Mouse (Mus musculus) lung, postnatal 36 days (tissue): ENCODE measurements around the gene Gm9922.

ENCODE experiments used
- DNase-seq: peaks from one replicate; pipeline ENCODE4 v3.0.0; 2022; ENCODE audit warnings: mixed read lengths

The Gm9922 gene

GRCm38 (mm10) chr14:101729237-101729971 lies at the start of gene Gm9922, which contains the start of gene Lmo7:
TSS of gene Gm9922 (minus strand) at chr14:101729814.
TSS of gene Lmo7 (plus strand) at chr14:101729957.
- DNase-seq, result peak; percentile 75

DNA sequence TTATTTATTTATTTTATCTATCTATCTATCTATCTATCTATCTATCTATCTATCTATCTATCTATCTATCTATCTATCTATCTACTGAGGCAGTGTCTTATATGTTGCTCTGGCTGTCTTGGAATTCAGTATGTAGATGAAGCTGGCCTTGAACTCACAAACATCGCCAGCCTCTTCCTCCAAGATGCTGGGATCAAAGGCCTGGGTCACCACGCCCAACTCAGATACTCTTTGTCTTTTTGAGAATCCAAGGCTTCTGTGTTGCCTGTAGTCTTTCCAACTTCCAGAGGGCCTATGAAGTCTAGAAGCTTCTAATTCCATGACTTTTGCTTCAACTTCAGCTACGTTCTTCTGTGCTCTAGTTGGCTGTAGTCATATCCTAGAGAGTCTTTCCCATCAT lies 48.8 kb upstream of the Gm9922 start:
- no peak for DNase-seq

GRCm38 (mm10) chr14:101777129-101777493 lies 47.5 kb upstream of the Gm9922 start:
- DNase-seq, result no peak

GRCm38 (mm10) chr14:101776296-101777128 lies 46.9 kb upstream of the Gm9922 start:
- DNase-seq, result no peak

GRCm38 (mm10) chr14:101774631-101775030 lies 45.0 kb upstream of the Gm9922 start:
- peak; percentile 74 for DNase-seq

GRCm38 (mm10) chr14:101771756-101772155 lies 42.1 kb upstream of the Gm9922 start:
- DNase-seq, result no peak

DNA sequence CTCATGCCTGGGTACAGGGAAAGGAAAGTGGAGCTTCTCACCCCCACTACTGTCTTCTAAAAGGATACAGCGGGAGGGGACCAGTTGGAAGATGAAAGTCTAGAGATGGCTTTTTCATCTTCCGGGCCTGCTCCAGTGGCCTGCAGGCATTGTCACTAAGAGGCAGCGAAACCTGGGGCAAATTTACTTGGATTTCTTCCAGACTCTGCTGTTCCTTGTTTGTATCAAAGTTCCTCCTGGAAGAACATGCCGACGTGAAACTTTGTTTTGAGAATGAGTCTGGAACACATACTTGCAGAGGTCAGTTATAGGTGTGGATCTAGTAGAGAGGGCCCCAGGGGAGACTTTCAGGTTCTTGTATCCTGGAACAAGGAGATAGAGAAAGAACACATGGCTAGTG lies 41.7 kb upstream of the Gm9922 start:
- DNase-seq, result no peak

GRCm38 (mm10) chr14:101763762-101764295 lies 34.2 kb upstream of the Gm9922 start:
- no peak for DNase-seq

GRCm38 (mm10) chr14:101762267-101762666 lies 32.7 kb upstream of the Gm9922 start:
- DNase-seq, result peak; percentile 16

- DNase-seq, result no peak
Observed at GRCm38 (mm10) chr14:101755425-101755824, 25.8 kb upstream of the Gm9922 start.

DNA sequence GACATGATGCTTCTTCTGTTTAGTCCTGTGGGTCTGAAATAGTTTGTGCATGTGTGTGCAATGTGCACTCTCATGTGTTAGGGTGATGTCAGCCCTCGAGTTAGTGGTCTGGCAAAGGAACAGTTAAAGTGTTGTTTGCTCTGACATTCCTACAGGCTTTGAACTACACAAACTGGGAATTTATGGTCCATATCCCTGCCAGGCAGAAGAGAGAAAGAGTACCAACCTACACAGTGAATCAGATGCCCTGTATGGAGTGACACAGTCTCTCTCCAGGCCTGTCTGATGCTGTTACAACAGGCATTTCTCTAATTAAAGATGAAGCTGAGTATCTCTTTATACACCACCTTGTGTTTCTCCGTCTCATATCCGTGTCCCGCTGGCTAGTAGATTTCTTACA lies 21.3 kb upstream of the Gm9922 start:
- no peak for DNase-seq

DNA sequence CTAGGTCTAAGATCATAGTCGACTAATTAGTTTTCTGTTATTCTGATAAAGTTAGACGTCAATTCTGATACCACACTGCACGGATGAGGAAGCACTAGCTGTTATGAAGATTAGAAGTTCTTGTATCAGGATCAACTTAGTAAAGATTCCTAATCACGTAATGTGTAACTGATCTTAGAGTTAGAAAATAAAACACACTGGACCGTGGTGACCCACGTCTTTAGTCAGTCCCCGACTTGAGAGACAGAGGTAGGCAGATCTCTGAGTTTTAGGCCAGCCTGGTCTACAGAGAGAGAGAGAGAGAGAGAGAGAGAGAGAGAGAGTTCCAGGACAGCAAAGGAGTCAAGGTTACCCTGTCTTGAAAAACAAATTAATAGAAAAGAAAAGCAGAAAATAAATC lies 18.8 kb upstream of the Gm9922 start:
- no peak for DNase-seq

- DNase-seq, result no peak
Observed at GRCm38 (mm10) chr14:101747811-101748210, 18.2 kb upstream of the Gm9922 start.

GRCm38 (mm10) chr14:101746635-101747034 lies 17.0 kb upstream of the Gm9922 start:
- no peak for DNase-seq

DNA sequence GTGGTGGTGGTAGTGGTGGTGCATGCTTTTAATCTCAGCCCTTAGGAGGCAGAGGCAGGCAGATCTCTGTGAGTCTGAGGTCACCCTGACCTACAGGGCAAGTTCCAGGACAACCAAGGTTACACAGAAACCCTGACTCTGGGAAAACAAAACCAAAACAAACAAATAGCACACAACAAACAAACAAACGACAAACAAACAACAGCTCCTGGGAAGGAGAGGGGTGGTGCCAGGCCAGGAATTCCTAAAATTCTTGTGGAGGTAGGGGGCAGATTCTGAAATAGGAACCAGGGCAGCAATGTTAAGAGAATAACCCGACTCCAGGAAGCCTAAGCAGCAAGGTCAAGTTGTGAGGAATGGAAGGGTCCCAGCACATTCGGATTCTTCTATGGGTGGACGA lies 7.9 kb upstream of the Gm9922 start:
- DNase-seq, result no peak

DNA sequence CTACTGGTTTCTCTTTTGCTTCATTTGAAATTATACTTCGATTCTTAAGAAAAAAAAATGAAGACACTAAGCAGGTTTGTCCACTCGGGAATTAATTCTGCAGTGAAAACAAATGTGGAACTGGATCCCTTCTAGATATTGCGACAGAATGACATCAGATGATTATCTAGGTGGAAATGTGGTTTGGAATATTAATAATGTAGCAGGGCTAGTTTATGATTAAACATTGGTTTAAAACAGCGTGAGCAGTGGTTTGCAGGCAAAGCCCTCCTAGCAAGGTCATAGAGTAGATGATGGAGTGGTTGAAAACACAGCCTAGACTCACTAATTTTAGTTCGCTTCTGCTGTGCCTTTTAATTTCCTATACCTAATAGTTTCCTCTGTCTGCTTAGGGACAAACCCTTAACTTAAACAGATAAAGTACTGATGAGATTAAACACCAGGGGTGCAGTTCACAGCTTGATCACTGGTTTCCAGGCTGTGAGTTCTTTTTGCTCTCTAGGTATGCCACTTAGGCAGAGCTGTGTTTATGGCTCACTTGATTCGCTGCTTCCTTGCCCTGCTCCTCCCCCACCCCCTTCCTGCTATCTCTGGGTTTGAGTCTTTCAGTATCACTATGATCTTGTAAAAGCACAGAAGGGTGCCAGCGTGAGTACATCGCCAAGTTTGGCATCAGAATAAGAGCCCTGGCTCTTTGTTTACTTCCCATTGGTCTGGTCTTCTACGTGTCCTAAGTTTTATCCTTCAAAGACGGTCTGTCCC lies 4.1 kb upstream of the Gm9922 start:
- DNase-seq, result no peak

- DNase-seq, result no peak
Observed at GRCm38 (mm10) chr14:101729972-101730692, 518 bp upstream of the Gm9922 start.

DNA sequence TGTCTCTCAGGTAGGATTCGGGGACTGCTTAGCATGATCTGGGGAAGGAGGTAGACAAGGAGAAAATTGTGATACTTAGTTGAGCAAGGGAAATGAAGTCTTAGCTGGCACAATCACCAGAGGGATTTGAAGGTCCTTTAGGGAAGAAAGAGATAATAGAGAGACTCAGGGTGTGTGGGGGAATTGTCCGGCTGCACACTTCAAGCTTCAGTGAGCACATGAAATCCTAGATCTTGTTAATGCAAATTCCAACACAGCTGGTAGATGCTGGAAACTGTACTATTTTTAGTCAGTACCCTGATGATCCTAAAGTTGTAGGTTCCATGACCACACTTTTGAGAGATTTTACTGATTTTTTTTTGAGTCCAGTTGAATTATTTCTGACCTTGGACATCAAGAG lies 15.2 kb downstream of the Gm9922 start:
- no peak for DNase-seq

DNA sequence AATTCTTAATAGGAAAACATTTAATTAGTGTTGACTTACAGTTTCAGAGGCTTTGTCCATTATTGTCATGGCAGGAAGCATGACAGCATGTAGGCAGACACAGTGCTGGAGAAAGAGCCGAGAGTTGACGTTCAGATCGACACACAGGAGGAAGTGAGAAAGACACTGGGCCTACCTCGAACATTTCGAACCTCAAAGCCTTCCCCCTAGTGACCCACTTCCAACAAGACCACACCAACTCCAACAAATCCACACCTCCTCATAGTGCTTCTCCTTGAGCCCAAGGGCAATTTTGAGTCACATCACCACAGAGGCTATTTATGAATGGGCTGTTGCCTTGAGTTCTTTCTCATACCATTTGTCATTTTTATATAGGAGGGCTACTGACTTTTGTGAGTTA lies 22.5 kb downstream of the Gm9922 start:
- no peak for DNase-seq

DNA sequence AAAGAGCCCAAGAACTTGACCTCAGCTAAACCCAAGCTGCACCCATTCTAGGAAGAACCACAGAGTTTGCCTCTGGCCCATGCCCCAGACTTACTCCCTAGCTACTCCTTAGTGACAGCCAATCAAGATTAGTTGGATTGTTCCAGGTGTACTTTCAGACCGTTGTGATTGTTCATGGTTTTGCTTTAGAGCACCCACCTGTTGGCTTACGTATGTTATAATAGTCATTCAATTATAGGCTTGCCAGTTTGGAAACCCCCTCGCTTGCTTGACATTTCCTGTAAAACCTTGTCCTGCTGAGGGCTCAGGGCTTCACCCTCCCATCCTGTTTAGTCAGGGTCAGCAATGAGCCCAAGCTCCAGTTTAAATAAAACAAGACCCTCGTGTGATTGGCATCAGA lies 25.1 kb downstream of the Gm9922 start:
- no peak for DNase-seq

GRCm38 (mm10) chr14:101688406-101688805 lies 41.2 kb downstream of the Gm9922 start:
- no peak for DNase-seq

DNA sequence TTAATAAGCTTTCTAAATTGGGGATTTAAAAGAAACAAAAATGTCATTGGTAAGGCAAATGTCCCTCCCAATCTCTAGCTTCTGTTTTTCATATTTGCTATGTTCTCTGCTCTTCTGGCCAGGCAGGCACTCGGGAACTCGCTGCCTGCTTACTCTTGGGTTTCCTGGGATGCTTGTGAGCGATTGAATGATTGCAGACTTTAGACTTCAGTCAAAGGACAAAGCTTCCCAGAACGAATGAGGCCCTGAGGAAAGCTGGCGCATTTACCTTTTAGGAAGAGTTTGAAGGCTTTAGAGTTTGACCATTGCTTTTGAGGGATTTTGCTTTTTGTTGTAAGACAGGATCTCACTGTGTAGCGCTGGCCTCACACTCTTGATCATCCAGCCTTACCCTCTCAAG lies 41.9 kb downstream of the Gm9922 start:
- no peak for DNase-seq
